Mouse (Mus musculus) stomach, postnatal 0 days (tissue): ENCODE data around the gene Rab43. TPM values are rescaled to one million over a fixed set of nuclear protein-coding genes. Genes with fewer than 3 reads are reported as not detected.

Experiments used
- ATAC-seq: fragments of 200-750 bp; cut with Nextera tagmentation; 2 replicates; pipeline ENCODE4 v1.8.0; 2017; ENCODE audit not compliant: low FRiP score, low TSS enrichment
- DNase-seq: peaks from one replicate; pipeline ENCODE4 v3.0.0-alpha.2; 2016; ENCODE audit warnings: low spot score
- H3K27ac ChIP-seq: fragments of 300-500 bp; sonication (generic); replicated peaks from 2 replicates; pipeline ENCODE4 v1.5.1; 2014; ENCODE audit warnings: mild to moderate bottlenecking, control low read depth
- H3K27me3 ChIP-seq: fragments of 300-500 bp; sonication (generic); 2 replicates; pipeline ENCODE4 v1.6.1; 2014; ENCODE audit warnings: low read length; ENCODE audit not compliant: control insufficient read depth, insufficient read depth
- H3K36me3 ChIP-seq: fragments of 300-500 bp; sonication (generic); 2 replicates; pipeline ENCODE4 v1.6.1; 2014; ENCODE audit warnings: low read length, mixed read lengths; ENCODE audit not compliant: control insufficient read depth, insufficient read depth
- H3K4me1 ChIP-seq: fragments of 300-500 bp; sonication (generic); replicated peaks from 2 replicates; pipeline ENCODE4 v1.6.1; 2014; ENCODE audit warnings: antibody characterized with exemption; ENCODE audit not compliant: control insufficient read depth, insufficient read depth
- H3K4me2 ChIP-seq: fragments of 300-500 bp; sonication (generic); replicated peaks from 2 replicates; pipeline ENCODE4 v1.6.1; 2014; ENCODE audit warnings: low read depth, mild to moderate bottlenecking, control low read depth, moderate library complexity
- H3K4me3 ChIP-seq: fragments of 300-500 bp; sonication (generic); 2 replicates; pipeline ENCODE4 v1.5.1; 2014; ENCODE audit warnings: low read depth, low read length, control low read depth
- H3K9ac ChIP-seq: fragments of 300-500 bp; sonication (generic); 2 replicates; pipeline ENCODE4 v1.6.1; 2014; ENCODE audit warnings: mild to moderate bottlenecking, low read length, control low read depth, mixed read lengths
- H3K9me3 ChIP-seq: fragments of 300-500 bp; sonication (generic); 2 replicates; pipeline ENCODE4 v1.6.1; 2016; ENCODE audit warnings: low read length; ENCODE audit not compliant: control insufficient read depth
- CTCF ChIP-seq: IDR thresholded peaks from 2 replicates; pipeline ENCODE4 v1.5.1; 2016; ENCODE audit warnings: antibody characterized with exemption, low read depth, mild to moderate bottlenecking, moderate library complexity
- EP300 ChIP-seq: optimal IDR thresholded peaks from 2 replicates; pipeline ENCODE3; 2016; ENCODE audit warnings: antibody characterized with exemption
- WGBS: fragments of 180-500 bp; shearing (Covaris S2); extraction: QIAGEN DNeasy Blood & Tissue Kit; methylation state at CpG from one replicate; pipeline ENCODE4 v1.1.7; 2014; 5-methylcytosine and 5-hydroxymethylcytosine counted together
- polyA plus RNA-seq: library from polyadenylated mRNA; unstranded; fragments of >200 nt; fragmentation: Nextera tagmentation; extraction: Ambion mirVana; gene quantifications from 2 replicates; pipeline ENCODE4 v1.2.1, GENCODE M21; 2015

The Rab43 gene
- polyA plus RNA-seq, 1 experiment from 2014 or later, result 12.6 TPM

GRCm38 (mm10) chr6:87810713-87811669 is 973 bp downstream of the Rab43 start:
- ATAC-seq (peak; percentile 45), DNase-seq (peak; percentile 72)
- peak overlapping the region; percentile 86 for H3K4me3 ChIP-seq
- H3K27me3 ChIP-seq, result no peaks in the 10 kb centered on the region
- peak overlapping the region; percentile 87 for H3K9ac ChIP-seq
- H3K4me2 ChIP-seq, result peak overlapping the region; percentile 88
- under 1% methylated on average over 77 of the region's 77 CpGs for WGBS
- no peaks in the 10 kb centered on the region for H3K36me3 ChIP-seq
- H3K9me3 ChIP-seq, result no peaks in the 10 kb centered on the region
- H3K4me1 ChIP-seq, result no peaks in the 10 kb centered on the region
- peak overlapping the region; percentile 95 for H3K27ac ChIP-seq
- TF ChIP-seq EP300 (no peak), CTCF (no peak)

- no peaks in the 10 kb centered on the region for H3K27me3 ChIP-seq
- ATAC-seq (no peak), DNase-seq (no peak)
- H3K4me3 ChIP-seq, result peak overlapping the region; percentile 86
- no peaks in the 10 kb centered on the region for H3K36me3 ChIP-seq
- peak overlapping the region; percentile 88 for H3K4me2 ChIP-seq
- H3K27ac ChIP-seq, result no peak overlapping the region
- no peaks in the 10 kb centered on the region for H3K4me1 ChIP-seq
- no peaks in the 10 kb centered on the region for H3K9me3 ChIP-seq
- WGBS, result 36% methylated on average over 6 of the region's 6 CpGs
- peak overlapping the region; percentile 87 for H3K9ac ChIP-seq
- TF ChIP-seq CTCF (no peak), EP300 (no peak)
Observed at GRCm38 (mm10) chr6:87810311-87810710, 1.7 kb downstream of the Rab43 start.

GRCm38 (mm10) chr6:87809651-87810161 is 2.3 kb downstream of the Rab43 start:
- H3K4me3 ChIP-seq, result peak overlapping the region; percentile 86; the same call in 1 of the 2 replicates
- peak overlapping the region; percentile 88; the same call in 1 of the 2 replicates for H3K4me2 ChIP-seq
- whole genome bisulfite sequencing, result 74% methylated on average over 6 of the region's 6 CpGs
- no peaks in the 10 kb centered on the region for H3K36me3 ChIP-seq
- H3K9ac ChIP-seq, result no peak overlapping the region
- no peaks in the 10 kb centered on the region for H3K9me3 ChIP-seq
- H3K4me1 ChIP-seq, result no peaks in the 10 kb centered on the region
- no peaks in the 10 kb centered on the region for H3K27me3 ChIP-seq
- H3K27ac ChIP-seq, result peak overlapping the region; percentile 36; the same call in 1 of the 2 replicates
- no peak for TF ChIP-seq EP300
- no peak for TF ChIP-seq CTCF
- ATAC-seq (peak; percentile 27; the same call in 1 of the 2 replicates), DNase-seq (peak; percentile 48)

GRCm38 (mm10) chr6:87809144-87809543 is 2.8 kb downstream of the Rab43 start:
- DNase-seq (no peak), ATAC-seq (no peak)
- H3K36me3 ChIP-seq, result no peaks in the 10 kb centered on the region
- H3K4me1 ChIP-seq, result no peaks in the 10 kb centered on the region
- H3K27me3 ChIP-seq, result no peaks in the 10 kb centered on the region
- H3K9me3 ChIP-seq, result no peaks in the 10 kb centered on the region
- no peak overlapping the region for H3K4me3 ChIP-seq
- H3K27ac ChIP-seq, result no peak overlapping the region
- WGBS, result 83% methylated on average over 2 of the region's 2 CpGs
- H3K9ac ChIP-seq, result no peak overlapping the region
- TF ChIP-seq CTCF, result no peak
- TF ChIP-seq EP300, result no peak
- peak overlapping the region; percentile 88; the same call in 1 of the 2 replicates for H3K4me2 ChIP-seq

- H3K36me3 ChIP-seq, result no peaks in the 10 kb centered on the region
- H3K4me3 ChIP-seq, result no peak overlapping the region
- H3K9ac ChIP-seq, result no peak overlapping the region
- H3K4me1 ChIP-seq, result no peaks in the 10 kb centered on the region
- H3K4me2 ChIP-seq, result no peak overlapping the region
- no peaks in the 10 kb centered on the region for H3K9me3 ChIP-seq
- ATAC-seq, result no peak
- 59% methylated on average over 3 of the region's 3 CpGs for WGBS
- DNase-seq, result no peak
- no peak overlapping the region for H3K27ac ChIP-seq
- H3K27me3 ChIP-seq, result no peaks in the 10 kb centered on the region
- TF ChIP-seq EP300 (no peak), CTCF (no peak)
Observed at GRCm38 (mm10) chr6:87808521-87808920, 3.4 kb downstream of the Rab43 start.
